Mouse (Mus musculus): ENCODE measurements around the gene Zfp57. TPM values are rescaled to one million over a fixed set of nuclear protein-coding genes. Genes with fewer than 3 reads are reported as not detected.
"Not testable (repeated sequence)": the region's sequence is repeated elsewhere in the genome, so short reads cannot be mapped to it uniquely, and the experiment has no call there.

Gene Zfp57
- polyA plus RNA-seq, 1 experiment = not detected

- no peaks in the 10 kb centered on the region for H3K27me3 ChIP-seq (ENCODE audit: control insufficient read depth)
Observed at GRCm38 (mm10) chr17:36972791-36973190, 28.2 kb upstream of the Zfp57 start.

GRCm38 (mm10) chr17:36973271-36973787 is 27.6 kb upstream of the Zfp57 start:
- Histone ChIP-seq H3K27me3 (ENCODE audit: control insufficient read depth) (no peaks in the 10 kb centered on the region), H3K4me3 (replicated peaks) (no peak overlapping the region), H3K9me3 (ENCODE audit: control insufficient read depth, low read length) (no peaks in the 10 kb centered on the region), H3K4me1 (ENCODE audit: control insufficient read depth) (no peaks in the 10 kb centered on the region), H3K36me3 (ENCODE audit: control insufficient read depth) (no peaks in the 10 kb centered on the region)
- TF ChIP-seq TAL1 (IDR thresholded peaks at IDR 0.05; ENCODE audit: low read length) (no peak), GATA1 (IDR thresholded peaks at IDR 0.05; ENCODE audit: low read length) (no peak)

More at GRCm38 (mm10) chr17:36972791-36973190, 28.2 kb upstream of the Zfp57 start:
- no peak overlapping the region for H3K4me3 ChIP-seq (replicated peaks)
- H3K9me3 ChIP-seq (ENCODE audit: control insufficient read depth, low read length) = no peaks in the 10 kb centered on the region
- no peaks in the 10 kb centered on the region for H3K4me1 ChIP-seq (ENCODE audit: control insufficient read depth)
- H3K36me3 ChIP-seq (ENCODE audit: control insufficient read depth) = no peaks in the 10 kb centered on the region
- TF ChIP-seq TAL1 (IDR thresholded peaks at IDR 0.05; ENCODE audit: low read length) = no peak
- no peak for TF ChIP-seq GATA1 (IDR thresholded peaks at IDR 0.05; ENCODE audit: low read length)

- H3K9me3 ChIP-seq (ENCODE audit: control insufficient read depth, low read length) = no peaks in the 10 kb centered on the region
- no peak for TF ChIP-seq GATA1 (IDR thresholded peaks at IDR 0.05; ENCODE audit: low read length)
- no peak for TF ChIP-seq TAL1 (IDR thresholded peaks at IDR 0.05; ENCODE audit: low read length)
- peaks cover 24% of the 10 kb centered on the region for H3K27me3 ChIP-seq (ENCODE audit: control insufficient read depth)
- no peak within 1 kb of the TSS for H3K4me3 ChIP-seq (replicated peaks)
- H3K4me1 ChIP-seq (ENCODE audit: control insufficient read depth) = no peaks in the 10 kb centered on the region
- no peaks in the 10 kb centered on the region for H3K36me3 ChIP-seq (ENCODE audit: control insufficient read depth)
Observed at GRCm38 (mm10) chr17:36981221-36981813, 19.6 kb upstream of the Zfp57 start, which contains the start of gene 2410137M14Rik. Gene 2410137M14Rik, minus strand, starts transcription at chr17:36981237.

GRCm38 (mm10) chr17:36981845-36982244 is 19.1 kb upstream of the Zfp57 start:
- Histone ChIP-seq H3K4me1 (ENCODE audit: control insufficient read depth) (no peaks in the 10 kb centered on the region), H3K9me3 (ENCODE audit: control insufficient read depth, low read length) (no peaks in the 10 kb centered on the region), H3K36me3 (ENCODE audit: control insufficient read depth) (no peaks in the 10 kb centered on the region), H3K4me3 (replicated peaks) (no peak overlapping the region), H3K27me3 (ENCODE audit: control insufficient read depth) (peaks cover 27% of the 10 kb centered on the region)
- TF ChIP-seq GATA1 (IDR thresholded peaks at IDR 0.05; ENCODE audit: low read length) (no peak), TAL1 (IDR thresholded peaks at IDR 0.05; ENCODE audit: low read length) (no peak)

GRCm38 (mm10) chr17:36982253-36983155 is 18.5 kb upstream of the Zfp57 start:
- H3K4me3 ChIP-seq (replicated peaks) = no peak overlapping the region
- no peaks in the 10 kb centered on the region for H3K36me3 ChIP-seq (ENCODE audit: control insufficient read depth)
- no peaks in the 10 kb centered on the region for H3K9me3 ChIP-seq (ENCODE audit: control insufficient read depth, low read length)
- H3K4me1 ChIP-seq (ENCODE audit: control insufficient read depth) = no peaks in the 10 kb centered on the region
- TF ChIP-seq GATA1 (IDR thresholded peaks at IDR 0.05; ENCODE audit: low read length) (no peak), TAL1 (IDR thresholded peaks at IDR 0.05; ENCODE audit: low read length) (no peak)
- H3K27me3 ChIP-seq (ENCODE audit: control insufficient read depth) = peaks cover 32% of the 10 kb centered on the region

GRCm38 (mm10) chr17:36988475-36988874 is 12.5 kb upstream of the Zfp57 start:
- no peak overlapping the region for H3K4me3 ChIP-seq (replicated peaks)
- TF ChIP-seq GATA1 (IDR thresholded peaks at IDR 0.05; ENCODE audit: low read length) (no peak), TAL1 (IDR thresholded peaks at IDR 0.05; ENCODE audit: low read length) (no peak)

GRCm38 (mm10) chr17:36989437-36989836 is 11.5 kb upstream of the Zfp57 start, which contains the start of gene H2-M5:
Gene H2-M5, minus strand, starts transcription at chr17:36989537.
- Histone ChIP-seq H3K4me3 (replicated peaks) (no peak within 1 kb of the TSS), H3K36me3 (ENCODE audit: control insufficient read depth) (no peaks in the 10 kb centered on the region), H3K27me3 (ENCODE audit: control insufficient read depth) (peaks cover 31% of the 10 kb centered on the region), H3K9me3 (ENCODE audit: control insufficient read depth, low read length) (no peaks in the 10 kb centered on the region), H3K4me1 (ENCODE audit: control insufficient read depth) (no peaks in the 10 kb centered on the region)
- TF ChIP-seq GATA1 (IDR thresholded peaks at IDR 0.05; ENCODE audit: low read length) (no peak), TAL1 (IDR thresholded peaks at IDR 0.05; ENCODE audit: low read length) (no peak)

More at GRCm38 (mm10) chr17:36988475-36988874, 12.5 kb upstream of the Zfp57 start:
- H3K4me1 ChIP-seq (ENCODE audit: control insufficient read depth) = no peaks in the 10 kb centered on the region
- H3K36me3 ChIP-seq (ENCODE audit: control insufficient read depth) = no peaks in the 10 kb centered on the region
- peaks cover 31% of the 10 kb centered on the region for H3K27me3 ChIP-seq (ENCODE audit: control insufficient read depth)
- H3K9me3 ChIP-seq (ENCODE audit: control insufficient read depth, low read length) = no peaks in the 10 kb centered on the region

- not testable (repeated sequence) for H3K4me3 ChIP-seq (replicated peaks); H3K4me1 ChIP-seq (ENCODE audit: control insufficient read depth); H3K9me3 ChIP-seq (ENCODE audit: control insufficient read depth, low read length); H3K36me3 ChIP-seq (ENCODE audit: control insufficient read depth)
- H3K27me3 ChIP-seq (ENCODE audit: control insufficient read depth) = peaks cover 31% of the 10 kb centered on the region
Observed at GRCm38 (mm10) chr17:36990630-36991029, 10.3 kb upstream of the Zfp57 start.

Measured in erythroblast, embryonic 14.5 days (primary cell).